Mouse (Mus musculus) adrenal gland, postnatal 25 days (tissue): ENCODE data around the gene Srp72. TPM values are rescaled to one million over a fixed set of nuclear protein-coding genes. Genes with fewer than 3 reads are reported as not detected.

Source experiments
- DNase-seq: peaks from one replicate; pipeline ENCODE4 v3.0.0; 2021; ENCODE audit warnings: mixed read lengths
- long read RNA-seq: library from polyadenylated mRNA; stranded (forward); transcript quantifications from one replicate; pipeline ENCODE4 v2.0.0, GENCODE M21; 2021
- total RNA-seq: library from RNA; stranded (reverse); gene quantifications from 2 replicates; pipeline ENCODE4 v1.2.3, GENCODE M21; 2021

Srp72 gene
- total RNA-seq: 120 and 150 TPM in 2 replicates
- long read RNA-seq, partial matches to known transcripts: 42 of 50 reads
- long read RNA-seq, other reads (novel, unspliced or antisense): 1 of 50 reads

DNA sequence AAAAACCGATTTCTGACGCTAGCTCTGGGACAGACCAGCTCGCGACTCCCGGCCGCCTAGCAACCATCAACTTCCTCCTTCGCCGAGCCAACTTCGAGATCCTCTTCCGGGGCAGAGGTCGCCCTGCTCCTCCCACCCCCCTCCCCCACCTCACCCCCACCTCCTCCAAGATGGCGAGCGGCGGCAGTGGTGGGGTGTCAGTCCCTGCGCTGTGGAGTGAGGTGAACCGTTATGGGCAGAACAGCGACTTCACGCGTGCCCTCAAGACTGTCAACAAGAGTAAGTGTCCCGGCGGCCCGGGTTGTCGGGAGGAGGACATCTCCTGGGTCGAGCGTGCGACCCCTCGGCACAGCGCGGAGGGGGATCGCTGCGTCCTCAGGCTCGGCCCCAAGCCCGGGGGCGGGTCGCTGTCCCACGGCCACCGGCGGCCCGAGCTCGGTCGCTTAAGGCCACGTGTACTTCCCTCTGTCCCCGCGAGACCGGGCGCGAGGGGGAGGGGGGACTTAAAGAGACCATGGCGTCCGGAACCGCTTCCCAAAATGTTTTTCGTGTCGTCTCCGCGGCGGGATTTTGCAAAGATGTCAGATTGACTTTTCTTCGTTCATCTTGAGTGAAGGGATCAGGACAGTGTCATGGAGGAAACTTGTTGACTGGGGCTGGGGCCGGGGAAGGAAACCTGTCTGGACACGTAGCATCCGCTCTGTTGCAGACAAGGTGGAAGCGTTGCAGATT lies at the start of gene Srp72:
Gene Srp72 (plus strand): TSS at position 130 of the 732 bp plus-strand sequence.
- peak; percentile 89 for DNase-seq

DNA sequence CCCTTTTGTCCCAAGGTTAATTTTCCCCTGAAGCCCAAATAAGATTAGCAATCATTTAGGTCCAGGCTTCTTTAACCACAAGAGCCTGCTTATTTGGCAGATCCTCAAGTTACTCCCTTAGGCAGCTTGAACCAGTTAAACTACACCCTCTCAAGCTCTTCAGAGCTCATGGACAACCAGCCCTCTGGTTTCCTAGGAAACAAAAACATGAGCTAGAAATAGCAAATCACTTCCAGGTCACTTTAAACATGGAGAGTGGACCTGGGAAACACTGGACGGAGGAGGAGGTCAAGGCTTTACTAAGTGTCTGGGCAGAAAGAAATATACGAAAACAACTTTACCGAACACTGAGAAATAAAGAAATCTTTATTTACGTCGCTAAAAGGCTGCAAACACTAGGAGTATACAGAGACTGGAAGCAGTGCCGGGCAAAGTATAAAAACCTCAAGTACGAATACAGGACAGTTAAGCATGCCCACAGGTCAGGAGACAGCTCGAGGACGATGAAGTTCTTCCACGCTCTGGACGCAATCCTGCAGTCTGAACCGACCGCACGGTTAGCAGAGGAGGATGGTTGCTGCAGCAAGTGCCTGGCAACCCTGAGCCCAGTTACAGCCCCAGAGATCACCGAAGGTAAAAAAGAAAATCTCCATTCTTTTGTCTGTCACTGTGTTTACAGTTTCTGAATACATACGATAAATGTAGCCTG lies 46.2 kb upstream of the Srp72 start:
- DNase-seq: peak; percentile 9

DNA sequence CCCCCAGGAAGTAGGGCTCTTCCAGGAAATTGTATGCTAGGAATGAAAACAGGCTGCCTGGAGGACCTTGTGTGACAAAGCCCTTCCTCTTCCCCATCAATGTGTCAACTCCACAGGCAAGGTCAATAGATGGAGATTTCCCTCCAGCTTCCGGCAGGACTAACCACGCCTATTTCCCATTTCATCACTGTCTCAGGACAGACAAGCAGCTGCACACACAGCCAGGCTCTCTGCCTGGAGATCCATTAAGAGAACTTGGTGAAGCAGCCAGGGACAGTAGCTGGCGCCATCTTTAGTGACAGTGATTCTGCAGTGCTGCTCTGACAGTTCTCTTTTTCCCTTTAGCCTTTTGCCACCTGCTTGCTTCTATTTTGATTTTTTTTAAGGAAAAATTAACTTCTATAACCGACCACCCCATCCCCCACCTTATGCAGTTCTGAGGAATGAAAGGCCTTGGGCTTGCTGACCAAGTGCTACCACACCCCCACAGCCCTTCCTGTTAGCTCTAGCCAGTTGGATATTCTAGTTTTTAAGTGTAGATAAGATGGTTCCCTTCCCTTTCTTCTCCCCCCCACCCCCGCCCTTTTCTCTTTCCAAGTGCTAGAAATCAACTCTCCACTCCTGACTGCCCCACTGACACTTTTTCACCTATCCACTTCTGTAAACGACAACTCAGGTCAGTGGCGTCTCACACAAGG lies 45.2 kb upstream of the Srp72 start:
- no peak for DNase-seq

DNA sequence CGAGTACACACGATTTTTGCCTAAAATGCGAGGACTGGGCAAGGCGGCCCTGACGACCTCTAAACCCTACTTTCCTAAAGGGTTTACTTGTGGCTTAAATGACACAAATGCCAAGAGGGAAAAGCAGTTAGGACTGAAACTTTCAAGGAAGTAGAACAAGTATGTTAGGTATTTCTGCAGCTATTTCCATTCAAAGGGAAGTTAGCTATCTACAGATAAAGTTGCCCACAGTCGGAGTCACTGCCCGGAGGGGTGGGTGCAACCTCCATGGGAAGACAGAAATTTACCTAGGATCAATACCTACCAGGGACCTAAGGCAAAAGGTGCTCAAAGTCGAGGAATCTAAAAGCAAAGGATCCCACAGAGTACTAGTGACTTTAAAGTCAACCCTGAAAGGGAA lies 34.8 kb upstream of the Srp72 start:
- no peak for DNase-seq

DNA sequence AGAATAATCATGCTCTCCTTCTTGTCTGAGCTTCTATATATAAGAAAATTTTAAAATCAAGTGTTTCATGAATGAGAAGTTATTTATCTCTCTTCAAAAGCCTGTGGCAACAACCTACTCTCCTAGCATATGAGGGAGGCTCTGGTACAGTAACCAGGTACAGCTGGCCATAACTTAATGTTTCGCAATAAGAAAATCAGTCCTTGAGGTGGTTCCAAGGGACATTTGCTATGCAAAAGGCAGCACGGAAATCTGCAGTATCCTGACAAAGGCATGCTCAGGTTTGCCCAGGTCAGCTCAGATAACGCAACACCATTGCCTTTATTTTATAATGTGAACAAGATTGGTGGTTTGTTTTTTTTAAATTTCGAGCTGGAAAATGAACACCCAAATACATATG lies 32.5 kb upstream of the Srp72 start:
- DNase-seq: no peak

DNA sequence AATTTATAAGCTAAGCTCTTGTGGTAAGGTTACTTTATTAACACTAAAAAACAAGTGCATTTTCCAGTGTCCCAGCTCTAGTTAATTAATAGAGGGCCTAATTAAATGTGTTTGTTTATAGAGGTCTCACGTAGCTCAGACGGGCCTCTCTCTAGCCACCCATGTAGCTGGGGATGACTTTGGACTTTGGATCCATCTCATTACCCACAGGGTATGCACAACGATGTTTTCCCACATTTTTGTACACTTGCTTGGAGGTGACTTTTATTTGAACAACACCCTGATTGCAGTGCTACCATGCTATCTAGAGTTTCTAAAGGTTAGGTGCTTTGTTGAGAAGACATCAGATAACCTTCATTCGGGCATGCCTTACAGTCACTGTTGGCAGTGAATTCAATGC lies 32.0 kb upstream of the Srp72 start:
- no peak for DNase-seq

DNA sequence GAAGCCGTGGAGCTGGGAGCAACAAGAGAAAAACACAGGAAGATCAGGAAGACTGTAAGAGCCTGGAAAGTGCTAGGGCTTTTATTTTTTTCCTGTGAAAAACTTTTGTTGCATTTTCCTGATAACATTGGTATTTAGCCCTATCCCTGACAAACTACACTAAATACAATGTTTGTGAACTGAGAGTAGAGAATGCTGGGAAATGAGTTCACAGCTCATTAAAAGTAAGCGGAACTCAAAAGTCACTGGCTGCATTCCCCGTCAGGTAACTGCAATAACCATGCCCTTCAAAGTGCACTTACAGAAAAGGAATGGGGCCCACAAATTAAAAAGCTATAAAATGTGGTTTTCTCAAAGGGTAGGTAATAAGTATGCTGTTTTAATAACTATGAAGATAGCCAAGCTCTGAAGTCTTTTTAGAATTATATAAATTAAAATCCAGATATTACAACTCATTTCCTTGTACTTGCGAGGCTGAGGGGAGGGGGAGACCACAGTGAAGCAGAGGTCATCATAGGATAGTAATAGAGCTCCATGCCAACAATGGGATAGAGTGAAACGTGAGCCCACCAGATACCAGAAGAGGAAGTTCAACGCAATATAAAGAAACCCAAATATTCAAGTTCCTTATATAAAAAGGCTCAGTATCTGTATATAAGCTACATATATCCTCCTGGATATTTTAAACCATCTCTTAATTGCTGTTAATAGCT lies 29.4 kb upstream of the Srp72 start:
- no peak for DNase-seq

DNA sequence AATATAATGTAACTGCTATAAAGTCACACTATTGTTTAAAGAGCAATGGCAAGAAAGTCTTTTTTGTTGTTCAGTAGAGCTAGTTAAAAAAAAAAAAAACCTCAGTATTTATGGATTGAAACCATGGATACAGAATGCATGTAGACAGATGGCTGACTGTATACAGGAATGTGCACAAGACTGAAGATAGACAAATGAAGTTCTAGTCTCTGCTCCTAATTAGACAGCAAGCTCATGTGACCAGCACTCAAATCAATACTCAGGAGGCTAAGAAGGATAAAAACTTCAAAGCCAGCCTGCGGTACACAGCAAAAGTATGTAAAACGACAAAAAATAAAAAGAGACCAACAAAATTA lies 28.8 kb upstream of the Srp72 start:
- no peak for DNase-seq

DNA sequence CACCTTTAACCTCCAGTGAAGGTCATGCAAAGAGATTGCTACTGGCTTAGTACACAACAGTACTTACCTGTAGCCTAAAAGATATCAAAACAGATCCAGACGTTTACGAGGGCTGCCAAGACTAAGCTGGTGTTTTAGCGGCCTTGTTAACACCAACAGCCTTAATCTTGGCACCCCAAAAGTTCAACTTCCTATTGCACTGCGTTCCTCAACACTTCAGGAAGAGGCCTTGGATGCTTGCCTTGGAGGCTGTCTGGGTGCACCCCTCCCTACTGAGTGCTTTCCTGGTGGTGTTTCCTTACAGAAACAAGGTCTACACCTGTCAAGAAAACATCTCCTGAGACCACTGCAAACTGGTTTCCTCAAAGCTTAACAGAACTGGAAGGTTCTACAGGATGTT lies 27.3 kb upstream of the Srp72 start:
- no peak for DNase-seq

DNA sequence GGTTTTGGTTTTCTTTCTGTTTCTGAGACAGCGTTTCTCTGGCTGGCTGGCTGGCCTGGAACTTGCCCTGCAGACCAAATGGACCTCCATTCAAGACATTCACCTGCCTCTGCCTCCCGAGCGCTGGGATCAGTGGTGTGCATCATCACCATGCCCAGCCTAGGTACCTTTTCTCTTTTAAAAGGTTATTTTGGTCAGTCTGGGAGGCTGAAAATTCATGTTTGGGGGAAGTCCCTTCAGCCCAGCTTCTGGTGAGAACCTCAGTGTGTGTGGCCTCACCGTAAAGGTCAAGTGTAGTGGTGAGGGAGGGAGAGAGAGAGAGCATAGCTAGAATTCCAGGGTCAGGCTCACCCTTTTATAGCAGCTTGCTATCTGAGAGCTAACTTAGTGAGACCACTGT lies 26.7 kb upstream of the Srp72 start:
- DNase-seq: no peak

DNA sequence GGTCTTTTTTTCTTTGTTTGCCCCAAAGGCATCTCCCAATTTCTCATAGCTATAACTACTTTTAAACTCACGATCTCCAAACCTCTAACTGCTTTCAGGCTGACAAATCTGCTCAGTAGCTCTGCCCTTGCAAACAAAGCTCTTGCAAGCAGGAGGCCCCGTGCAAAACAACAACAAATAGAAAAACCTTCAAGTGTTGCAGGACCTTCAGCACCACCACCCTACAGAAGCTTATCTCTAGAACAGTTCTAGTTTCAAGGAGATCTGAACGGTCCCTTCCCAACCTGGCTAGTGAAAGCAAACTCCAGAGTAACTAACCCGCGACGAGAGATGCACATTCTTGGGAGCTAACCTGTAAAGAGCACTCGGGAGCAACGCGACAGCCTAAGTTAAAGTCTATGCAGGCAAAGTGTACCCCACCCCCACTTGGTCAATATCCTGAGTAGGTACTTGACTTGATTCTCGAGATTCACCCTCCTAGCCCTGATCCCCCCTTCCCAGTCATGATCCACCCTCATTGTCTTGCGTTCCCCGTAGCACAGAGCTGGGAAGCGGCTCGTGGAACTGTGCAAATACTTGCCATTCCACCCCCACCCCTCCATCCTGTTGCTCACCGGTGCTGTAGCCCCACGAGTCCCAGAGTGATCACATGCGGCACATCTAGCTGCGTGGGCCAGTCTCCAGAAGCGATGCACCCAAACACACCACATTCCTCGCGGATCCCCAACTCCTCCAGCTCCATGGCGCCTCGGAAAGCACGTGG lies 24.0 kb upstream of the Srp72 start:
- DNase-seq: no peak

DNA sequence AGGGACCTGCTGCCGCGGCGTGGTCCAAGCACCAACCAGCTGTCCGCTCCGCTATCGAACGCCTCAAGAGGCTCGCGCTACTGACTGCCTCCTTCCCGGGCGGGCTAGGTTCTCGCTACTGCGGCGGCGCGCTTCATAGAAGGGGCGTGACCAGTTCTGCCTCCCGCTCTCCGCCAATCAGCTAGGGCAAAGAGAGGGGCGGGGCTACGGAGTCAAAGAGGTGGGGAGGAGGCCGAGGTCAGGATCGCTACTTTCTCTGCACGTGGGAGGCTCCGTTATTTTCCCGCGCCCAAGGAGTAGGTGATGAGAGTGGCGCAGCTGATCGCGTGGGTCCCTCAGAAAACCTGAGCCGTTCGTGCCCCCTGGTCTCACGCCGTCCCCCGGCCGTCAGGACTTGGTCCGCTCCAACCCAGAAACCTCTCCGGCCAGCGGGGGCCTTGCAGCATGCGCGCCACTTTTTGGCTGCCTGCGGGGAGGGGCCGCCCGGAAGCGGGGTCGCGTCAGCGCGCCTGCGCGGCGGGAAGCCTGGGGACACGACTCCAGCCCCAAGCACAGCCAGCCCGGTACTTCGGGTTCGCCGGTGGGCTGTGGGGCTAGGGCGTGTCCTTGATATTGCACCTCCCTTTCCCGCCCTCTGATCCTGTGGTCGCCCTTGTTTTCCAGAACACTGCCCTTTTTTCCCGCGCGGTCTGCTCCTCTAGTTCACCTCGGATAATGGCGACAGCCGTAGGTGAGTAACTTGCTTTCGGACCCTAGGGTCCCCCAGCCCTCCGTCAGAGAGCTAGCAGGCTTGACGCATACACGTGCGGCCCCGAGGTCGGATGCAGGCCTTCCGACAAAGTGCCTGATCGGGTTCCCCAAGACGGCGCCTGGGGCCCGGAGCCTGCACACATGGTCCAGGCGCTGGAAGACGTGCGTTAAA lies 23.1 kb upstream of the Srp72 start, which contains the start of the genes Paics and Ppat:
Gene Paics (plus strand): TSS at position 202 of the 922 bp plus-strand sequence.
Gene Ppat (minus strand): TSS at position 473 of the 922 bp plus-strand sequence.
- peak; percentile 98 for DNase-seq

DNA sequence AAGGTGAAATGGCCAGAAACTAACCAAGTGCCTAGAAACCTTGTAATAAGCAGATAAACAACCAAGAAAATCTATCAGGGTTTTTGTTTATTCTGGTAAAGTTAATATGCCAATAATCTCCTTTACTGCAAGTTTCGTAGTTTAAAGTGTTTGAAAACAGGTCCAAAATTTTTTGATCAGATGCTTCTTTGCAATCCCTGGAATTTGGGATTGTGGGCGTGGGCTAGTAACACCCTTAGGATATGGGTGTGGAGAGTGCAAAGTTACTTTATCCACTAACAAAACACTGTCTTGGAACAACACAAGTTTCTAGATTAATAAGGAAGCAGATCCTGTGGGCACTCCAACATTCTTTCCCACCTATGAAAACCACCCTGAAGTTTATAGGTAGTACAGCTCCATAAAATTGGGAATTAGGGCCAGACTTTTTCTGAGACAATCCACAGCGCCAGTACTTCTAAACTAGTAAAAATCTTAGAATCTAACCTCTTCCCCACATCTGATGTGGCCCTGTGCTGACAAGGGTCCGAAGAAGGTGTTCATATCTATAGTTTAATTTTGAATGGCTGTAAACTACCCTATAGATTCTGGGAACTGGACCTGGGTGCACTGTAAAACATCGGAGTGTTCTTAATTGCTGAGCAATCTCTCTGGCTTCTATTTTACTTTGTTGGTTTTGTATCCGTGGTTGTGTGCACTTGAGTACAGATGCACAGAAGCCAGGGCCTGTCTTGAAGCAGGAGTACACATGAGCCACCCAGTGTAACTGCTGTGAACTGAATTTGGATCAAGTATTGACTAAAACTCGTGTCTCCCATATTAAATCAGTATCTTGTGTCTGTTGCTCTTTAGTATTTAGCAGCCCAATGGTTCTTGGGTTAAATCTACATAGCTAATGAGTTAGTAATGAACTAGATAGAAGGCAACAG lies 22.1 kb upstream of the Srp72 start:
- no peak for DNase-seq

DNA sequence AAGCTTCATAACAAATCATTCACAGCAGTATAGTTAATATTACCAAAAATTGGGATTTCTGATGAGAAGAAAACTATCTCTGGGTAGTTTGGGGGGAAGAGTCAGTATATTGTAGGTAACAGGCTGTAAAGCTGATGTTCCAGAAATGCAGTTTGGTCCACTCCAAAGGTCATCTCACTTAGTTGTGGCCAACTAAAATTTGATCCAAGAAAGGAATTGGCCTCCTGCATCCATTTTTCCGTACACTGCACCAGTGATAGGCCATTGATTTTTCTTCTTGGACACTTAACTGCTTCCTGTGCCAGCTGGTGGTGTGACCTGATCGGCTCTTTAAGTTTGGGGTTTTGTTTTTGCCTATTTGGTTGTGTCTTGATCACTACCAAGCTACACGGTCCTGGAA lies 20.7 kb upstream of the Srp72 start:
- DNase-seq: no peak

DNA sequence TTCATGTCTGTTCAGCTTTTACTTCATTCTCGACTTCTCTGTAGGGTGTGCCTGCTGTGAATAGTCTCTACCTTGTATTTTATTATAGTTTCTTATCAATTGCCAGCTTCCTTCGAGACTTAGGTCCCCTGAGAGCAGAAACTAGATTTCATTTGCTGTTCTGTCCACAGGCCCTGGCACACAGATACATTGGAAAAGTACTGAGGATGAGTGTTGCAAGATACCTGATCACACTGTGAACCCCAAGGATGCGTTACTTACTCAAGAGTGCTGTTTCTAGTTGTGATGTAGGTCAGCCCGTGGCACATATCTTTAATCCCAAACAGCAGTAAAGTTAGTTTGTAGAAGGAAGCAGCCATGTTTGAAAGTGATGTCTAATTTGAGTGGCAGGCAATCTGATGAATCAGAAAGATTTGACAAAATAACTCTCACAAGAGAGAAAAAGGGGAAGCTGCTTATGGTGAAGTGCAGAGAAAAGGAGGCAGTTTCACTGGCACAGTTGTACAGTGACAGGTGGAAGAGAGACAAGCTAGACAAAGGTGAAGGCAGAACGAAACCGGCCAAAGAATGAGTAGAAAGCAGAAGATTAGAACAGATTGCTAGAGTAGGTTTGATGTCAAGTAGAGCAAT lies 20.1 kb upstream of the Srp72 start:
- DNase-seq: no peak

DNA sequence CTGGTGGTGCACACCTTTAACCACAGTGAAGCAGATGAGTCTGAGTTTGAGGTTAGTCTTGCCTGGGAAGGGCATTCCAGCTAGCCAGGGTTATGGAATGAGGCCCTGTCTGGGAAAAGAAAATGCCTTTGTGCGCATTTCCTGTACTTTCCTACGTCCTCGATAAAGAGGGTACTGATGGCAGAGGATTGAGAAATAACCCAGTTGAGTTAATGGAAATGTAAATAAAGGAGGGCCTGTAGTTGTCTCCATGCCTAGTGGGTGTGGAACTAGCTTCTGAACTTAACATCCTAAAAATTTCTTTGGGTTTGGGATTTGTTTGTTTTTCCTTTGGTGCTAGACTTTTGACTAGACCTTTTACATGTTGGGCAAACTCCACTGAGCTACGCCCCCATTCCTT lies 19.0 kb upstream of the Srp72 start:
- DNase-seq: no peak

DNA sequence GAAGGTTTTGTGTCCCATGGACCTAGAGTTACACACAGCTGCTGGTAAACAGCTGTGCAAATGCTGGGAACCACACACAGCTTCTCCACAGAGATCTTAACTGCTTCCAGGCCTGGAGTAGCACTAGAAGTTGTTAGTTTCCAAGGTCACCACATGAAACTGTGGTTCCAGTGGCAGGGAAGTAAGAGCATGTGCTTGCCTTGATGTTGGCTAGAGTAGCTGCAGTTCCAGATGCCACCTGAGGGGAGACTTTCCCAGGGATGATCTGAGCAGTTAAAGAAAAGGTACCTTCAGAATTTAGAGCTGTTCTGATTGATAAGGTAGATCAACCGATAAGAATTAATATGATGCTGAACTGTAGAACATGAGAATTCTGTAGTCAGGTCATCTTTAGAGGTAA lies 16.5 kb upstream of the Srp72 start:
- no peak for DNase-seq

DNA sequence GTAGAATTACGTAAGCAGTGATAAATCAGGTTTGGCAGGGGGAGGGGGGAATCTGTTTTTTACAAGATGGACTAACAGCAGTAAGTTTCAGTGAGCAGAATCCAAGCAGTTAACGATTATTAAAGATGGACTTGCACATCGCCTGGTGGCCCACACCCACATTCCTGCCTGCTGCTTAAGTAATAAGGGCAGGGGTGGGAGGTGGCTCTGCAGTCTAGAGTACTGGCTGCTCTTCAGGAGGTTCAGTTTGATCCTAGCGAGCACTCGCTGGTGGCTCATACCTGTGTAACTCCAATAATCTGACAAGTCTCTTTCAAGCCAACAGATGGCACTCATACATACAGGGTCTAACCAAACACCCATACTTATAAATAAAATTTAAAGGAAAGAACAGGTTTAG lies 14.9 kb upstream of the Srp72 start:
- no peak for DNase-seq

DNA sequence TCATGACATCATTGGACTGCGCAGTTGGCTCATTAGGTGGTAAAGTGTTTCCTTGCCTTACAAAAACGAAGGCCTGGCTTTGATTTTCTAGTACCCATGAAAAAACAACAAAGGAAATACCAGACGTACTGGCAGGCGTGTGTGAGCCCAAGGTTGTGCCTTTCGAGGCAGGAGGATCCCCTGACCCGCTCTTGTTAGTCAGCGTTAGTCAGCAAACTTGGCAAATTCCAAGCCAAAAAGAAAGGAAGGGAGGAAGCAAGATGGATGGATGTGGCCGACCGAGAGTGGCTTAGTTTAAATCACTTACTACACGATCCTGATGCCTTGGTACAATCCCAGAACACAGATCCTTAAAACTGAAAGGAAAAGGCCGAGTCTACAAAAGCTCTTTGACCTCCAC lies 11.9 kb upstream of the Srp72 start:
- peak; percentile 46 for DNase-seq
